Mouse (Mus musculus) 416B (cell line): ENCODE results near the gene Klrb1c.
"Not testable (repeated sequence)": the region's sequence is repeated elsewhere in the genome, so short reads cannot be mapped to it uniquely, and the experiment has no call there.

ENCODE experiments used
- DNase-seq: peaks from one replicate; pipeline ENCODE4 v3.0.0; 2011; ENCODE audit warnings: low read depth

Gene Klrb1c

DNA sequence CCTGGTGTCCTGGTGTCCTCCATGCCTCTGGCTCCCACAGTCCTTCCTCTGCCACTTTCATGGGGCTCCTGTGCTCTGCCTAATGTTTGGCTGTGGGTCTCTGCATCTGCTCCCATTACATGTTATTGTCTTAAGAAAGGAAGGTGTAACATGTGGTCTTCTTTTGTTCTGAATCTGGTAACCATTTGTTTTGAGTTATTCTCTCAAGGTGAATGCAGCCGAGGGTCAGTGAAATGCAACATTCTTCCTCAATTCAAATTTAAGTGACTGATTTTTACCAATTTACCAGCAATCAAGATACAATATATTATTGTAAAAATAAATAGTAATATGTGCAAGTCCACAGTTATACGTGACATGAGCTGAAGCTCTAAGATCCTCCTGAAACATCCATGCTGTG is at the start of gene Klrb1c:
Klrb1c (minus strand) TSS at position 101 of the 400 bp plus-strand sequence.
- DNase-seq, result no peak

DNA sequence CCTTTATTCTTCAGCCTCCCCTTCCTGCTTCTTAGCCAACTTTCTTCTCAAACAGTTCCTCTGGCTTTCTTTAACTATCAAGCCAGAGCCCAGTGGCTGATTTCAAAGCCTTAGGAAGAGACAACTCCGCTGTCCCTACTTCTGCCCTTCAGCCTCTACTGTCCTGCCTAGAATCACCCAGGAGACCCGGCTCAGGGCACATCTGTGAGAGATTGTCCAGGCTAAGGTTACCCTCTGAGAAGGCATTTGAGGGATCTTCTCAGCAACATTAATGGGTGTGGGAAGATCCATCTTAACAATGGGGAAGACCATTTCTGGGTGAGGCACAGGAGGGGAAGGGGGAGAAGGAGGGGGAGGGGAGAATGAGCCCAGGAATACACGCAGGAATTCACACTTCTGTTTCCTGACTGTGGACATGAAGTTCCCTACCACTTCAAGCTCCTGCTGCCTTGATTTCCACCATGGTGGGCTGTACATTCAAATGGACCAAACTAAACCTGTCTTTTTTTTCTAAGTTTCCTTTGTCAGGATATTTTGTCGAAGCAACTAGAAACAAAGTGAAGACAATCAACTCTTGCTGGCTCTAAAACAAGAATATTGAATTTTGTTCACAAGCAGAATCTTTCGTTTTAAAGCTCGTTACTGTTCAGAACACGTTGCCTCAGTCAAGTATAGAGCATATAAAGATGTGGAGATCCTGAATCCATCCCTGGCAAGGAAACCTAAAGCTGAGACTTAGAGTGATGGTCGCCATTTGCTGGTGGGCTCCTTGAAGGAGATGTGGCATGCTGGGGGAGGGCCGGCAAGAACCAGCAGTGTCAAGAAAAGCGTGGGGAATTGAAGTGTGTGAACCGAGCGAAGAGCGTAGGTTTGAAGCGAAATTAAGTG is 48.7 kb upstream of the Klrb1c start:
- DNase-seq, result peak; percentile 57

DNA sequence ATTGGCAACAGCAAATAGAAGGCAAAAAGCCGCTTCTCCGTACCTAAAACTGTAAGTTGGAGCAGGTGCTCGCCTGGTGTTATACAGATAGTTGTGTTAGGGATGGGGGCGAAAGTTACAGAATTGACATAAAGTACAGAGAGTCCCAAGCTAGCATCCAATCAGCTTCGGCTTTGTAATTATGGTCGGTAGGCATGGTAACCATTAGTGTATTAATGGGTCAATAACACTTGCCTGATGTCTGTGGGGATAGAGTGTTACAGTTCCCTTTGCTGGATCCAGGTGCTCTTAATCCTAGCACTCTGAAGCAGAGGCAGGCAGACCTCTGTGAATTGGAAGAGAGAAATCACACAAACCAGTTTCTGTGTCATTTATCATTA is 47.9 kb upstream of the Klrb1c start:
- DNase-seq, result no peak

DNA sequence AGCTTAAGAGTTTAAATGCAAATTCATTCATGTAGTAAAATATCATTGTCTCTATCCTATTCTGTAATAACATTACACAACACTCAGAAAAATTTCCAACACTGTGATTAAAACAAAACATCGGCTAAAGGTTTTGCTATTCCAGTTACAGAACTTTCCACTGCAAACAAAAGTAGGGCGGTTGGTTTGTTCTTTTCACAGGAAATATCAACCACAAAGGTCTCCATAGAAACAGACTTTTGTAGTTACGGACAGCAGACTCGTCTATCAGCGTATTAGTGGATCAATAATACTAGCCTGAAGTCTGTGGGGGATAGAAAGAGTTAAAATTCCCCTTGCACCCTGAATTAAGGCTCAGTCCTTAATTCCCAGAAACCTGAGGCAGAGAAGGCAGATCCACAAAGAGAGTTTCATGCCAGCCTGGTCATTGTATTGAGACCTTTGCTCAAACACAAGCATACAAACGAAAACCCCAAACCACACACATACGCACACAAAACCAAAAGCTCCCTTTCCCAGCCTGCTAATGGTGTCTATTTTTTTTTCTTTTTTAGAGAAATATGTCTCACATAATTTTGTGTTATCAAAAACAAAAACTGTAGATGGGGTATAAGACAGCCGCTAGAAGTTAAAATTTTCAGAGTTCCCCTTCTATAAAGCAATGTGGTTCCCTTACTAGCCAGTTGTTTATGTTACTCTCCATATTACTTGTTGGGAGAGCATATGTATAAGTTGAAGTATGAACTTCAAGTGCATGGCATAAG is 47.4 kb upstream of the Klrb1c start:
- peak; percentile 78 for DNase-seq

DNA sequence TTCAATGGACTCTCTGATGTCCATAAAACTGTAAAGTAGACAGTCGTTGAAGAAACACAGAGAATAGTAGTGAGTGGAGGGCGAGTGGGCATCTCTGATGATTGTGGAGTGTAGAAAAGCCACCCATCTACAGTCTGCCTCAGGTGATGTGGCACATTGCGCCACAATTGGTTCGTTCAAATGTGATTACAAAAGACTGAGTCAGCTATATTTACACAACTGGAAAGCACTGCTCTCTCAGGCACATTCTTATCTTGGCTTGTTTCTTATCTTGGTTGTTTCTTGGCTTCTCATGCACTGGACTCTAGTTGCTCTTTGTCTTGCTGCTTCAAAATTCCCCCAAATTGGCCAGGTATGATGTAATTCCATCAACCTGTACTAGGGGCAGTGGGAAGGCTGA is 46.6 kb upstream of the Klrb1c start:
- peak; percentile 80 for DNase-seq

DNA sequence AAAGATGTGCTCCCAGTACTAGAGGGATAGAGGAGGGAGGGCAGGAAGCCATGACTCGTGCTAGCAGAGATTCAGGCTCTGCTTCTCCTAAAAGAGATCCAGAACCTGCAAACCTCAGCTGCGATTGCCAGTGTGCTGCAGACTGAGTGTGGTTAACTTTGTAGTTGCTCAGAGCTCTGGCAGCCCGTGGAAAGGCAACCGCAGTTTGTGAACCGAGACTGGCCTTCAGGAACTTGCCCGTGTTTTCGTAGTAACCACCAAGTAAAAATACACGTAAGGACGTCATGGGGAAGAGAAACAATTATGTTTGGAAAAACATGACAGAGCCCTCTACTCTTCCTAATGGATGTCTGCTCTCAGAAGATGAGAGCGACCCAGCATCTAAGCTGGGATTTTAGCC is 44.0 kb upstream of the Klrb1c start:
- DNase-seq, result no peak

DNA sequence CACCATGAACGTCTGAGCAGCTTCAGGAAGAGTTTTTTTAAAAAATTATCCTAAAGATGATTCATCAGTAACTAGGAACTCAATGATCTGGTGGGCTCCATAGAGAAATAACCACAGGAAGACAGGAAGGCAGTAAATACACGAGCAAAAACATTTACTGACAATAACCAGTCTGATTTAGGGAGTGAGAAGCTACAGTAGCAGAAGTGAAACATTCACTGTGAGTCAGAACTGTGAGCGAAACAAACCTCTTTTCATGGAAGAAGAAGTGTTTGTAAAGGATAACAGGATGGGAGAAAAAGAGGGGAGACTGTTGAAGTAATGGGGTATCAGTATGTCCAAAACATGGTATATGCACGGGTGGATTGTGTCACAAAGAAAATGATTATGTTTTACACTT is 40.8 kb upstream of the Klrb1c start:
- no peak for DNase-seq

DNA sequence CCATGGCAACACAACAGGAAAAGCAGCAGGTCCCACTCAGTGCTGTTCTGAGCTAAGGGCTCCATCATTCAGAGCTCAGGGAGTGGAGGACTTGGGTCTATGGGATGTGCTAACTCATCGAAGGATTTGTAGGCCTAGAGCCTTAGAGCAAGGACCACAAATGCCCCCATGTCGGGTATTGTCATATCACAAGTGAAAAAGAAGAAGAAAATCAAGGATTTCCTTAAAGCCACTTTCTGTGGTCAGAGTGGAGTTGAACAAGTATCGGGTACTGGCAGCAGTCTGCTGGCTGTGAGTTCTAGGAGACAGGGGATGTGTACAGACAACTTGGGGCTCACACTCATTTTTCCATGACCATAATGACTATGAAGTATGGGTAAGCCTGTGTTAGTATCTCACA is 37.8 kb upstream of the Klrb1c start:
- no peak for DNase-seq

DNA sequence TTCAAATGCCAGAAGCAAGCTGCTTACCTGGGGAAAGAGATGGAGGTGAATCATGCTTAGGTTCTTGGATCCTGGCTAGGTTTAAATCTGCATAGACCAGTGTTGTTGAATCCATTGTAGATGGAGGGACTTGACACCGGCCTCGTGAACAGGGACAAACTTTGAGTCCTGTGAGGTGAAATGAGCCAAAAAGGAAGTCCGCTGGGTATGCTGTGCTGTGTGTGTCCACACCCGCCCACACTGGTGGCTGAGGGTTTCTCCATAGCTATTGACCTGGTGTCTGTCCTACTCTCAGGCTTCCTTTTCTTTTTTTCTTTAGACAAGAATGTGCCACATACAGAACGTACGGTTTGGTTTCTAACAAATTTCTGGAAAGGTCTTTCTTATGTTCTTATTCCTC is 37.1 kb upstream of the Klrb1c start, which contains the start of the genes Gm44511 and Klrb1b:
Gm44511 (minus strand) TSS at position 184 of the 400 bp plus-strand sequence.
Klrb1b (minus strand) TSS at position 200 of the 400 bp plus-strand sequence.
- no peak for DNase-seq

DNA sequence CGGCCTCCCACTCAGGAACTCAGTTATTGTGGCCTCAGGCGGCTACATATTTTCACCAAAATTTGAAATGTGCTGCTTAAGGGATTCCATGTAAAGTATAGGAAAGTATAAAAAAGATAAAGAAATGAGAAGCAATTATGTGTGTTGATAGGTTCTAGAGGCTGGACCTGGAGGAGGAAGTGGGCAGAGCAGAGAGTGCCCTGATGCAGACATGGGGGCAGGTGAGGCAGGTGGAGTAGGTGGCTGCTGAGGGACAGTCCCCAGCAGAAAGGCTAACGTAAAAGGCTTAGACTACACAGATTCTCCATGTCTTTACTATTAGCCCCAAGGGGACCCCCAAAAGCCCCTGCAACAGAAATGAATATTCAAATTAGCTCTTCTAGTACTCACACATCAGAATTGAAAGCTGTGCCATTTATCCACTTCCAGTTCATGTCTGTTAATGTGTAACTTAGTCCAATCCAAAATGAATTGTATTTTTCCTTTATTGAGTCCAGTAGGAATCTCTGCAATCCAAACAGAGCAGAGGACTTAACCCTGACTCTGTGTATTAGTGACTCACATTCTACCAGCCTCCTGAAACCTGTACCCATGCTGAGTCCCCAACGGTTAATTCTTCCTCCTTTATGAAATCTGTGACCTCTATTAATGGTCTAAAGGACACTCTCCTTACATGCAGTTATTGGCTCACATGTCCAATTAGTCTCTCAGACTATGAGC is 29.2 kb upstream of the Klrb1c start:
- no peak for DNase-seq

DNA sequence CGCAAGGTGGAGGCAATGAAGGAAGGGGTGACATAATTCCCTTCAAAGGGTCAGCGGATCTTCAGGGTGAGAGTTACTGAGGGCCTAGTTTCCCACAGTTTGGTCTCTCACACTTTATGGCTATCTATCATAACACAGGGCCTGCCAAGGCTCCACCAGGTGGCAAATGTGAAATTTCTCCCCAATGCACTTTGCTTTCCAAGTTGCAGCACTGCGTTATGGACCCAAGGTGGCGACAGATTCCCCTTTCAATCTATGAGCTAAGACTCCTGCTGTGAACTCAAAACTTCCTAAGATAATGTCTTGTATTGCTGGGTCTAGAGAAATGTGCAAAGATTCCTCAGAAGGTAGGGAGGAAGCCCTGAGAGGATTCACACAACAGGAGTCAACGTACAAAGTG is 19.5 kb upstream of the Klrb1c start:
- peak; percentile 88 for DNase-seq

DNA sequence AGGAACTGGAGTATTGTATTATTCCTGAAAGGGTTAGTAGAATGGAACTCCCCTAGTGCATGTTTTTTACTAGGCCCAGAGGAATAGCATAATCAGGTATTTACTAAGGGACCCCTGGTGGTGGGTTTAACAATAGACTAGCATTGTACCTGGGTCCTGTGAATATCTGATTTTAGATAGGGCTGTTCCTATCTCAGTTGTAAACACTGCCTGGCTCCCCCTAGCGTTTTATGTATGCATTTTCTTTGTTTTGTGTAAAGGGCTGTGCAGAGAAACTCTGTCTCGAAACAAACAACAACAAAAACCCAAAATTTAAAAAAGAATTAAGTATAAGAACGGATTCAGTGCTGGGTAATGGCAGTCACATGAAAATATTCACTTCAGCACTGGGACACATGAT is 18.0 kb upstream of the Klrb1c start:
- peak; percentile 39 for DNase-seq

DNA sequence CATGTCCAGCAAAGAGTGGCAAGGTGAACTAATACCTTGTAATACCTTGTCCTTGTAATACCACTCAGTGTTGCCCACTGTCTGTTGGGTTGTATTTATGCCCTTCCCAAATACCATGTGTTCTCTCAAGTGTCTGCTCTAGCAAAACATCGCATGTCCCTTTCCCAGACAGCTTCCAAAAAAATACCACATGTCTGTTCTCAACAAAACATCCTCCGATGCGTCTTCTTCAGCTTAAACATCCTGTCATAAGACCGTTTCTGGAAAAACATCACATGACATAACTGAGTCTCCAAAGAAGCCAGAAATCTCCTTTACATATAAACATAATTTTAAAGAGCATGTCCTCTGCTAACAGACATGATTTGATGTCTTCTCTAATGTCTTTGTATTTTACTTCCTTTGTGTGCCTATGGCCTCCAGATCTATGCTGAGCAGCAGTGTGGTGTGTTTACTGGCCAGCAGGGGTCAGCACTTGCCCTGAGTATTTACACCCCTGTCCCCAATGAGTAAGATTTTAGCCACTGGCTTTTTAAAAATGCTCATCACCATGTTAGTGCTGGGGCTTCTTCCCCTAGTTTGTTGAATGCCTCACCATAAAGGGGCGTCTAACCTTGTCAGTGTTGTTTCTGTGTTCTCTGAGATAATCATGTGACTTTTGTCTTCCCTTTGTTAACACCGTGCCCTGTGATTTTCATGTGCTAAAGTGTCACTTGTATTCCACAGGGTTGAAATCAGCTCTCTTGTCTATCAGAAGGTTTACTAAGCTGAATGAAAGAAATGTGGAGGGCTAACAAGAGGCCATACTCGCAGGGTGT is 16.0 kb upstream of the Klrb1c start:
- DNase-seq, result peak; percentile 87

DNA sequence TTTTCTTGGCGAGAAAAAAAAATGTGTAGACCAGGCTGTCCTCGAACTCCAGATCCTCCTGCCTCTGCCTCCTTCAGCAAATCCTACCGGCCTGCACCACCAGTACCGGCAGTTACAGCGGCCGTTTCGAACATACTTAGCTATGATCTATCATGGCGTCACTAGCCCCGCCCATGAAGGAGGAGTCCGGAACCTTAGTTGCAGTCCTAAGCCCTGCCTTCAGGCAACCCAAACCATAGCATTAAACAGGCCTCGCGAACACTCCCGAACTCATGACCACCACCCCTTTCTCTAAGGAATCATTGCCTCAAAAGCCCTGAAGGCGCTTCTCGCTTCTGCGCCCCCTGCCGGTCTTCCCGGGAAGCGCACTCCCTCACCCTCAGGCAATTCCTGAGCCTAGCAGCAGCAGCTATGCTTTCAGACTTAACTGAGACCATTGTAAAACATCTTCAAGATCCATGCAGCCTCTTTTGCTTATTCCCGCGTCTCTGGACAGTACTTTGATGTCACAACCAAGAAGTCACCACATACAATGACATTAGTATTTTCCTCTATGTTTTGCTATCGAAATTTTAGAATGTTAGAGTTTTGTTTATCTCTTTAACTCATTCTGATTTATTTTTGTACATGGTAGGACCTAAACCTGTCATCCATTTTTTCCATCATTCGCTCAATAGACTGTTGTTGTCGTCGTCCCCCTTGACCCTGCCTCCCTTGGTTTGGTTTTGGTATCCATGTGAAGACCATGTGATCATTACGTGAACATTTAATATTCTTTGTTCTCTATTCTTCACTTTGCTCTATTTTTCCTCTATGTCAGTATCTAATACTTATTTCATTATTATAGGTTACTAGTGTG is 14.2 kb upstream of the Klrb1c start:
- peak; percentile 100 for DNase-seq

DNA sequence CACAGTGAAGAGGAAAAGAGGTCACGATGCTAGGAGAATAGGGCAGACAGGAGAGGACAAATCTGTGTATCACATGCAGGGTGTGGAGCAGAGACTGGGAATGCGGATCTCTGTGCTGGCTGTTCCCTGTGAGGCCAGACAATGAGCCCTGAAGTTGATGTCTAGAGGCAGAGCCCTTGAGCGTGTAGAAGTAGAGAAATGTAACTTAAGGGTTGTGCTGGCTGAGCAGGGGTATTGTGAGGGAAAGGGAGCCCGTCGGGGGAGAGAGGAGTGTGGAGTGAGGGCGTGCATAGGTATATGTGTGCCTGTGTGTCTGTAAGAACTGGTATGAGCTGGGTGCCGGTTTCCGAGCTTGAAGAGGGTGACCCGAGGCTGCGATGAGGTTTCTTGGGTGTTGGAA is 13.5 kb upstream of the Klrb1c start:
- no peak for DNase-seq

DNA sequence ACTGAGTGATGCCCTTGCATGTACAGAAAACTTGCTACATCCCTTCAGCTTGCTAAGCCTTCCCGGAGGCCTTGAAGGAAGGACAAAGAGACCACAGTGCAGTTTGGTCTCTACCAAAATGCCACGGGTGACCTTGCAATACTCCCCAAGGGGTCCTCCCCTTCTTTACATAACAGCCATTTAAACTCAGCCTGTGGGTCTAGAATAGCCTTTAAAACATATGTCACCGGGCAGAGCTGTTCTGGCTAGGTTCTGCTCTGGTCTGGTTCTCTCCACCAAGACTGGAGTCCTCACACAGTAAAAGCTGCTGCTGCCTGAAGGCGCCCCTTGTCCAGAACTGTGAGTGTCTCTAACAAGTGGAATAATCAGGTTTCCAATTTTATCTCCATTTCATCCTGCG is 11.7 kb upstream of the Klrb1c start:
- not testable (repeated sequence) for DNase-seq

DNA sequence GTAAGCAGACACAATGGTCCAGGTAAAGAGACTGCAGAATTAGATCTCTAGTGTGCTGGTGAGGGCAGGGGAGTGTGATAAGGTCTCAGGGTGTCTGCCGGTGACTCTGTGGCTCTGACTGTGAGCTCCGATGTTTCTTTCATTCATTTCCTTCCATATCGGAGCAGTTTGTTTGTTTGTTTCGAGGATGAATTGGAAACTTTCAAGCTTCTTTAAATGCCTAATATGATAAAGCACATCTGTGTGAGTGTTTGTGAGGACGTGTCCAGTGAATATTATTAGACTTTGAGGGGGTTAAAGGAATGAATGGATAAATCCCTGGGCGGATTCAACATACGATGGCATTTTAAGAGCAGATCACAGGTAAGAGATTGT is 10.9 kb upstream of the Klrb1c start:
- peak; percentile 49 for DNase-seq

DNA sequence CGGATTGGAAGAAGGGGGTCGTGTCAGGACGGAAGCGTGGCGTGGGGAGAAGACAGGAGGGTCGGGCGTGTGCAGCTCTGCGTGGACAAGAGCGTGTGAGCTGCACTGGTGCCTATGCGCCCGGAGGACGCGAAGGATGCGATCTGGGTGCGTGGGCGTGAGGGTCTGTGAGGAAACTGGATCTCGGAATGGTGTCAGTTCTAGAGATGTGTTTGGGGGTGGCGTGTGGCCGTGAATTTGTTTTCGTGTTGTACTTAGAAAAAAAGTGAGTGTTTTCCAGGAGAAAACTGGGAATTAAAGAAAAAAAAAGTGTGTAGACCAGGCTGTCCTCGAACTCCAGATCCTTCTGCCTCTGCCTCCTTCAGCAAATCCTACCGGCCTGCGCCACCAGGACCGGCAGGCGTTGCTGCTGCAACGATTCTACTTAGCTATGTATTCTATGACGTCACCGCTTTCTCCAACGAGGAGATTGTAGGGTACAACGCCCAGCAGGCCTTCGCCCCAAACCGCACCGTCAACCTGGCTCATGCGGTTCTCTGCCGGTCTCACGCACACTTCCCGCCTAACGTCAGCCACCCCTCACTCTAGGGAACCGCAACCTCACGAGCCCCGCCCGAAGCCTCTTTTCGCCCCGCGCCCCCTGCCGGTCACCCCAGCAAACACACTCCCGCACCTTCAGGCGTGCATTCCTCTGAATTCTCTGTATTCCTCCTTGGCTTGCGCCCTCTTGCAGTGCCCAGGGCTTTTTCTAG is 10.3 kb upstream of the Klrb1c start:
- DNase-seq, result peak; percentile 91

DNA sequence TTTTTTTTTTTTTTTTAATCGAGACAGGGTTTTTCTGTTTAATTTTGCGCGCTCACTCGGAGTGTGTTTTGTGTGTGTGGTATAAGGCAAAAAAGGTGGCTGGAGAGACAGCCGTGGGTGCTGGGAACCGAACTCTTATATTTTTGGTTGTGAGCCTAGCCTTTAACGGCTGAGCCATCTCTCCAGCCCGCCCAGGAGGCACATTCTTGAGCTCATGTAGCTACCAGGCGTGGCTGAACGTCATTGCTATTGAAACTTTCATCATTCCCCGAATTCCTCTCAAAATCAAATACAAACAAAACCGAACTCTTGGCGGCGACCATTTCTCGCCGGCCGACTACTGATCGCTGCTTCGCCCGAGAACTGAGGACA is 9.7 kb upstream of the Klrb1c start:
- DNase-seq, result peak; percentile 90
